Mouse (Mus musculus): ENCODE results near the gene Mtmr12. TPM values are rescaled to one million over a fixed set of nuclear protein-coding genes. Genes with fewer than 3 reads are reported as not detected.

Mtmr12 gene
- total and polyA plus RNA-seq, 3 experiments = 14.3 to 38.2 TPM; not detected in 1

GRCm38 (mm10) chr15:12194817-12195735 is 9.8 kb upstream of the Mtmr12 start:
- H3K4me3 ChIP-seq (ENCODE audit: control insufficient read depth in 1 of 2, insufficient read depth in 1 of 2, low read depth in 2 of 2, low read length in 2 of 2) = peak overlapping the region; percentile 40 to 47
- H3K27ac ChIP-seq (ENCODE audit: control insufficient read depth, low read depth, low read length) = peak overlapping the region; percentile 97
- peaks cover 0 to 32% of the 10 kb centered on the region in 2 experiments for H3K4me1 ChIP-seq (ENCODE audit: control insufficient read depth in 1 of 2, insufficient read depth in 2 of 2, low read length in 2 of 2)
- H3K27me3 ChIP-seq (ENCODE audit: control insufficient read depth in 1 of 2, insufficient read depth in 2 of 2, low read length in 2 of 2) = no peaks in the 10 kb centered on the region
- peak overlapping the region; percentile 66 for H3K9ac ChIP-seq (ENCODE audit: control insufficient read depth, low read depth, low read length, poor library complexity, severe bottlenecking)
- peak; percentile 77 for DNase-seq (ENCODE audit: low read depth, low spot score)
- no peaks in the 10 kb centered on the region for H3K9me3 ChIP-seq (replicated peaks; ENCODE audit: insufficient read depth, low read length)
- no peaks in the 10 kb centered on the region; the same call in 1 of the 2 replicates for H3K79me2 ChIP-seq (ENCODE audit: control insufficient read depth, insufficient read depth, low read length, poor library complexity)
- peaks cover 0 to 17% of the 10 kb centered on the region in 2 experiments; a peak in 2 of 4 replicates for H3K36me3 ChIP-seq (ENCODE audit: control insufficient read depth in 1 of 2, insufficient read depth in 2 of 2, low read length in 2 of 2)
- TF ChIP-seq BHLHE40 (IDR thresholded peaks at IDR 0.05; ENCODE audit: borderline replicate concordance, low read depth, low read length) = peak; percentile 96
- no peak for TF ChIP-seq EP300 (IDR thresholded peaks at IDR 0.05; ENCODE audit: low read depth in 1 of 2, low read length in 2 of 2)
- no peak for TF ChIP-seq ZKSCAN1 (IDR thresholded peaks at IDR 0.05; ENCODE audit: low read depth, low read length)
- no peak for TF ChIP-seq MEF2A (IDR thresholded peaks at IDR 0.05; ENCODE audit: extremely low read depth, insufficient replicate concordance, low read depth, low read length, poor library complexity, severe bottlenecking)
- TF ChIP-seq ZNF384 (IDR thresholded peaks at IDR 0.05; ENCODE audit: low read depth, low read length) = no peak
- TF ChIP-seq SIN3A (IDR thresholded peaks at IDR 0.05; ENCODE audit: low read length) = peak; percentile 57
- no peak for TF ChIP-seq POLR2AphosphoS5 (IDR thresholded peaks at IDR 0.05; ENCODE audit: borderline replicate concordance, low read depth, low read length)
- TF ChIP-seq MAX (IDR thresholded peaks at IDR 0.05; ENCODE audit: low read length) = peak; percentile 86
- no peak for TF ChIP-seq CHD2 (IDR thresholded peaks at IDR 0.05; ENCODE audit: low read length)
- TF ChIP-seq GATA1 (IDR thresholded peaks at IDR 0.05; ENCODE audit: low read depth, low read length) = no peak
- TF ChIP-seq ZC3H11A (IDR thresholded peaks at IDR 0.05; ENCODE audit: low read depth, low read length) = no peak
- TF ChIP-seq SMC3 (IDR thresholded peaks at IDR 0.05; ENCODE audit: low read depth, low read length) = no peak
- peak; percentile 85 for TF ChIP-seq MXI1 (IDR thresholded peaks at IDR 0.05; ENCODE audit: low read depth, low read length)
- no peak for TF ChIP-seq ETS1 (IDR thresholded peaks at IDR 0.05; ENCODE audit: low read depth, low read length)
- TF ChIP-seq MYC (IDR thresholded peaks at IDR 0.05; ENCODE audit: low read depth, low read length) = peak; percentile 56; the same call in 1 of the 2 replicates
- no peak for TF ChIP-seq MAFK (IDR thresholded peaks at IDR 0.05; ENCODE audit: borderline replicate concordance, low read depth, low read length)
- no peak for TF ChIP-seq CHD1 (IDR thresholded peaks at IDR 0.05; ENCODE audit: low read depth, low read length)
- no peak; the same call in 1 of the 2 replicates for TF ChIP-seq ZMIZ1 (IDR thresholded peaks at IDR 0.05; ENCODE audit: low read depth, low read length)
- no peak; the same call in 1 of the 2 replicates for TF ChIP-seq TAL1 (IDR thresholded peaks at IDR 0.05; ENCODE audit: low read length)
- no peak for TF ChIP-seq UBTF (IDR thresholded peaks at IDR 0.05; ENCODE audit: borderline replicate concordance, insufficient read depth, low read depth, low read length)
- peak; percentile 89 for TF ChIP-seq USF1 (IDR thresholded peaks at IDR 0.05; ENCODE audit: low read depth, low read length)
- no peak for TF ChIP-seq MYB (IDR thresholded peaks at IDR 0.05; ENCODE audit: low read depth, low read length)
- no peak for TF ChIP-seq GABPA (IDR thresholded peaks at IDR 0.05; ENCODE audit: low read depth, low read length)
- no peak for TF ChIP-seq JUND (IDR thresholded peaks at IDR 0.05; ENCODE audit: low read depth, low read length)
- peak; percentile 31 for TF ChIP-seq MAZ (IDR thresholded peaks at IDR 0.05; ENCODE audit: low read depth, low read length)
- TF ChIP-seq CTCF (IDR thresholded peaks at IDR 0.05 in 2 of 3, conservative IDR thresholded peaks at IDR 0.05 in 1 of 3; ENCODE audit: control insufficient read depth in 1 of 3, insufficient read depth in 1 of 3, low read depth in 2 of 3, low read length in 3 of 3, poor library complexity in 1 of 3, severe bottlenecking in 1 of 3) = no peak
- TF ChIP-seq POLR2A (IDR thresholded peaks at IDR 0.05; ENCODE audit: control insufficient read depth in 1 of 2, insufficient read depth in 1 of 2, low read depth in 1 of 2, low read length in 2 of 2, poor library complexity in 1 of 2) = peak; percentile 13 to 19; a peak in 1 of 4 replicates
- TF ChIP-seq POLR2AphosphoS2 (IDR thresholded peaks at IDR 0.05; ENCODE audit: low read length) = 0 out of 2 replicates have a peak, but pooled peaks have one; percentile 40
- no peak for TF ChIP-seq TCF12 (IDR thresholded peaks at IDR 0.05; ENCODE audit: low read depth, low read length)
- TF ChIP-seq NELFE (IDR thresholded peaks at IDR 0.05; ENCODE audit: low read depth, low read length) = no peak
- no peak for TF ChIP-seq E2F4 (IDR thresholded peaks at IDR 0.05; ENCODE audit: borderline replicate concordance, low read depth, low read length)
- no peak for TF ChIP-seq RAD21 (IDR thresholded peaks at IDR 0.05; ENCODE audit: low read depth, low read length)
- no peak for TF ChIP-seq NRF1 (IDR thresholded peaks at IDR 0.05; ENCODE audit: insufficient read depth, low read depth, low read length, poor library complexity, severe bottlenecking)
- no peak for TF ChIP-seq KAT2A (conservative IDR thresholded peaks at IDR 0.05; ENCODE audit: low read depth, low read length)
- TF ChIP-seq HCFC1 (IDR thresholded peaks at IDR 0.05; ENCODE audit: low read depth, low read length) = no peak
- TF ChIP-seq RCOR1 (IDR thresholded peaks at IDR 0.05; ENCODE audit: low read depth, low read length) = no peak

Measured in MEL (cell line).